Mouse (Mus musculus) kidney, postnatal 14 days (tissue): ENCODE data around the gene Gja10.

Source experiments
- DNase-seq: peaks from one replicate; pipeline ENCODE4 v3.0.0; 2022; ENCODE audit warnings: mixed read lengths

Gja10 gene

GRCm38 (mm10) chr4:32560724-32561554 lies 41.6 kb downstream of the Gja10 start:
- DNase-seq, result no peak

DNA sequence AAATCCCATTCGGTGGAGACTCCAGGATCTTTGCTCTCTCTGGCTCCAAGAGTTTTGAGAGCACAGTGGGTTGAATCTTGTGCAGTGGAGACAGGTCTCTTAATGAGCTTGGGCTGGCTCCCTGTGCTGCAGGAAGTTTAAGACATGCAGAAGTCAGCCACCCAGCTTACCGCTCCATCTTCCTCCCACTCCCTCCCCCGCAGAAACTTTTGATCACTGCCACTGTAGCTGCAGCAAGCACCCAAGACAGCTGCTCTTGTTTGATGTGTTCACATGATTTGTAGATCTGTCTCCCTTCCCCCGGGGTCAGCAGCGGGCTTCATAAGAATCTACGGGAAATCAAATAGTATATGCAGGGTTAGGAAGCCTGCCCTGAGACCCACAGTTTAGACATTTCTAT lies 42.3 kb downstream of the Gja10 start:
- DNase-seq, result peak; percentile 27

DNA sequence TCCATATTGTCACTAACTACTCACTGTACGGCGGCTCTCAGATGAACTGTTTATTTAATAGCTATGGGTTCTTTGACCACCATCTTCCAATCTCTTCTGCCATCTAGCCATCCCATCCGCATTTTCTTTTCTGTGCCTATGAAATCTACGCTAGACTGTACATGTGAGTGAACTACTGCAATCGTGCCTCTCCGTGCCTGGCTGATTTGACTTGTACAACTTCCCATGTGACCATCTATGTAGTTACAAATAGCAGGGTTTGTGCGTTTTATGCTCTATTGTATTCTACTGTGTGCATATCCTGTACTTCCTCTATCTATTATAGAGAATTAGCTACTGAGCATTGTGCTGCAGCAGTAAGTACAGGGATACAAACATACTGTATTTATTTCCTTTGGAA lies 47.1 kb downstream of the Gja10 start:
- no peak for DNase-seq

- DNase-seq, result peak; percentile 25
Measured at GRCm38 (mm10) chr4:32551337-32551736, 51.2 kb downstream of the Gja10 start.

GRCm38 (mm10) chr4:32549150-32549549 lies 53.4 kb downstream of the Gja10 start:
- no peak for DNase-seq
